Mouse (Mus musculus) neural tube, embryonic 11.5 days (tissue): ENCODE measurements at regions not wholly inside any gene's neighbourhood (a gene's known extent, or its start where the extent isn't known, plus 50 kb on each side); places are given as distances from the start of the nearest gene placed in this dataset.

ENCODE experiments used
- ATAC-seq: fragments of 200-750 bp; cut with Nextera tagmentation; 2 replicates; pipeline ENCODE4 v1.8.0; 2017; ENCODE audit warnings: moderate number of reproducible peaks, mild to moderate bottlenecking, moderate TSS enrichment, moderate library complexity; ENCODE audit not compliant: insufficient read depth, low FRiP score, low TSS enrichment
- DNase-seq: peaks from one replicate; pipeline ENCODE4 v3.0.0-alpha.2; 2015; ENCODE audit warnings: low spot score
- H3K27ac ChIP-seq: fragments of 300-500 bp; sonication (generic); 2 replicates; pipeline ENCODE4 v1.5.1; 2014; ENCODE audit warnings: low read depth, mild to moderate bottlenecking, low read length
- H3K27me3 ChIP-seq: fragments of 300-500 bp; sonication (generic); 2 replicates; pipeline ENCODE4 v1.6.1; 2014; ENCODE audit warnings: mild to moderate bottlenecking, low read length, mixed read lengths; ENCODE audit not compliant: control insufficient read depth, insufficient read depth
- H3K36me3 ChIP-seq: fragments of 300-500 bp; sonication (generic); 2 replicates; pipeline ENCODE4 v1.6.1; 2014; ENCODE audit warnings: mild to moderate bottlenecking, low read length, moderate library complexity, mixed read lengths; ENCODE audit not compliant: control insufficient read depth, insufficient read depth
- H3K4me1 ChIP-seq: fragments of 300-500 bp; sonication (generic); 2 replicates; pipeline ENCODE4 v1.6.1; 2014; ENCODE audit warnings: low read length, mixed read lengths; ENCODE audit not compliant: control insufficient read depth, insufficient read depth
- H3K4me2 ChIP-seq: fragments of 300-500 bp; sonication (generic); 2 replicates; pipeline ENCODE4 v1.6.1; 2014; ENCODE audit warnings: low read depth, mild to moderate bottlenecking, moderate library complexity
- H3K4me3 ChIP-seq: fragments of 300-500 bp; sonication (generic); 2 replicates; pipeline ENCODE4 v1.5.1; 2014; ENCODE audit warnings: low read depth, low read length
- H3K9ac ChIP-seq: fragments of 300-500 bp; sonication (generic); 2 replicates; pipeline ENCODE4 v1.6.1; 2014; ENCODE audit warnings: mild to moderate bottlenecking, low read length
- H3K9me3 ChIP-seq: fragments of 300-500 bp; sonication (generic); 2 replicates; pipeline ENCODE4 v1.6.1; 2016; ENCODE audit warnings: low read length; ENCODE audit not compliant: control insufficient read depth
- whole genome bisulfite sequencing: fragments of 180-500 bp; shearing (Covaris S2); extraction: QIAGEN DNeasy Blood & Tissue Kit; methylation state at CpG from one replicate; pipeline ENCODE4 v1.1.7; 2014; 5-methylcytosine and 5-hydroxymethylcytosine counted together

DNA sequence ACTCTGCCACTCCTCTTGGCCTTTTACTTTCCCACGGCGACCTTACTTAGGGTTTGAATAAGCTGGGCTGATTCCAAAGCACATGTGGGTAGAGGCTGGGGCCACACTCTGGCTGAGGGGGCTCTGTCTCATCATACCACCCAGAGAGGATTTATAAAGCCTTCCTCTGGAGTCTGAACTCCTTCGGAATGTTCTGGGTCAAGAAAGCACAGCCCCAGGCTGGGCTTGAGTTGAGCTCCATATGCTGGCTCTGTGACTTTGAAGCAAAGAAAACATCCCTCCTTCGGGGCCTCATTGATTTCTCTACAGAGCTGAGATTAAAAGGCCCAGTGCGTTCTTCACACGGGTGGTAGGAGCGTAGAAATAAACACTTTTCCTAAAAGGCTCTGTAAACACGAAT, 172.3 kb upstream of the Tle3 start:
- no peaks in the 10 kb centered on the region for H3K27me3 ChIP-seq
- WGBS: 32% methylated on average over 8 of the region's 8 CpGs

GRCm38 (mm10) chr9:61200295-61200955, 171.7 kb upstream of the Tle3 start:
- Histone ChIP-seq H3K9ac (no peak overlapping the region), H3K36me3 (no peaks in the 10 kb centered on the region), H3K4me1 (peaks cover 7% of the 10 kb centered on the region), H3K4me3 (no peak overlapping the region), H3K27ac (no peak overlapping the region), H3K4me2 (no peak overlapping the region), H3K27me3 (no peaks in the 10 kb centered on the region), H3K9me3 (no peaks in the 10 kb centered on the region)
- ATAC-seq: no peak
- DNase-seq: no peak
- 11% methylated on average over 5 of the region's 5 CpGs for WGBS

More for the DNA sequence above, 172.3 kb upstream of the Tle3 start:
- H3K27ac ChIP-seq: no peak overlapping the region
- no peaks in the 10 kb centered on the region for H3K36me3 ChIP-seq
- no peak for ATAC-seq
- no peak overlapping the region for H3K4me2 ChIP-seq
- H3K4me1 ChIP-seq: peaks cover 7% of the 10 kb centered on the region
- no peak overlapping the region for H3K4me3 ChIP-seq
- DNase-seq: no peak
- no peaks in the 10 kb centered on the region for H3K9me3 ChIP-seq
- H3K9ac ChIP-seq: no peak overlapping the region

DNA sequence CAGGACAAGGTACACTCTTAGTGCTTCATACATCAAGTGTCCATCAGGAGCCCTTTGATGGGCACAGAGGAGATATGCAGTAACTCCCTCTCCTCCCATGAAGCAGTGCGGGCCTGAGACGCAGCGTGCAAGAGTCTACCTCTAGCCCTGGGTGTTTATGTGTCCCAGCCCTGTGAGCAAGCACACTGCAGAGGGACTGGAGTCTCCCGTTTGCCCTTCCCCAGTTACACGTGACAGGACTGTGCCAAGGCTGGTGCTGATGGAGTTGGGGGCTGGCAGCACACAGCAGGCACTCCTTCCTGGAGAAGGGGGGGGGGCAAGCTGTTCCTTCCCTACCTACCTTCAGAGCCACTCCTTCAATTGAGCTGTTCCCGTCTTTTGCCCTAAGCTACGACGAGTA, 167.1 kb upstream of the Tle3 start:
- 79% methylated on average over 8 of the region's 8 CpGs for WGBS
- Histone ChIP-seq H3K27me3 (no peaks in the 10 kb centered on the region), H3K36me3 (no peaks in the 10 kb centered on the region), H3K4me3 (no peak overlapping the region), H3K4me1 (peaks cover 7% of the 10 kb centered on the region), H3K27ac (no peak overlapping the region), H3K4me2 (no peak overlapping the region), H3K9ac (no peak overlapping the region), H3K9me3 (no peaks in the 10 kb centered on the region)
- ATAC-seq: no peak
- no peak for DNase-seq

- ATAC-seq (no peak), DNase-seq (no peak)
- Histone ChIP-seq H3K36me3 (no peaks in the 10 kb centered on the region), H3K27me3 (no peaks in the 10 kb centered on the region), H3K9ac (no peak overlapping the region), H3K27ac (no peak overlapping the region), H3K9me3 (no peaks in the 10 kb centered on the region), H3K4me3 (no peak overlapping the region), H3K4me2 (no peak overlapping the region), H3K4me1 (no peaks in the 10 kb centered on the region)
- WGBS: 67% methylated on average over 13 of the region's 13 CpGs
Measured at GRCm38 (mm10) chr9:61206725-61207365, 165.3 kb upstream of the Tle3 start.

DNA sequence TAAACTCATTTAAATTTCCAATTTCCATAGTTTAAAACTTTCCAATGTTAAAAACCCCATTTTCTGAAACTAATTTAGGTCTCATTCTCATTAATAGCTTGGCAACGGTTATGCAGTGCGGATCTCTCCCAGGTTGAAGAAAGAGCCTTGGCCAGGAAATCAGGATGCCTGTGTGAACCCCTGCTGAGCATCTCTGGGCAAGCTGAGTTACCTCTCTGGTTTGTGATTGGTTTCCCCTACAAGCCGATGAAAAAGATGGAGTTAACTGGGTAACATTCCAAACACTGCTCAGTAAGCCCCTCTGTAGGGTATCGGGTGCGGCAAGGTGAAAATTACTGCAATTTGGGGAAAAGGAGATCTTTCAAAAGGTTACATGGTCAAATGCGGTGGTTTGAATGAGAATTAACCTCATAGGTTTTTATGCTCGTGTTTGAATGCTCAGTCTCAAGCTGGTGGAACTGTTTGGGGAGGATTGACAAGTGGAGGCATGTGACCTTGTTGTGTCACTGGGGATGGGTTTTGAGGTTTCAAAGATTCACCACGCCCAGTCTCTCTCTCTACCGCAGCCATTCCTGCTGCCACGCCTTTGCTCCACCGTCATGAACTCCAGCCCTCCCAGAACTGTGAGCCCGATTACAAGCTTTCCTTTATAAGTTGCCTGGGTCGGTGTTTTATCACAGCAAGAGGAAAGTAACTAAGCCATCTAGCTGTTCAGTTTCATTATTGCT, 164.6 kb upstream of the Tle3 start:
- Histone ChIP-seq H3K9me3 (no peaks in the 10 kb centered on the region), H3K27me3 (no peaks in the 10 kb centered on the region), H3K27ac (no peak overlapping the region), H3K4me1 (no peaks in the 10 kb centered on the region), H3K36me3 (no peaks in the 10 kb centered on the region), H3K4me2 (no peak overlapping the region), H3K4me3 (no peak overlapping the region), H3K9ac (no peak overlapping the region)
- 92% methylated on average over 13 of the region's 13 CpGs for WGBS
- DNase-seq: no peak
- ATAC-seq: no peak

DNA sequence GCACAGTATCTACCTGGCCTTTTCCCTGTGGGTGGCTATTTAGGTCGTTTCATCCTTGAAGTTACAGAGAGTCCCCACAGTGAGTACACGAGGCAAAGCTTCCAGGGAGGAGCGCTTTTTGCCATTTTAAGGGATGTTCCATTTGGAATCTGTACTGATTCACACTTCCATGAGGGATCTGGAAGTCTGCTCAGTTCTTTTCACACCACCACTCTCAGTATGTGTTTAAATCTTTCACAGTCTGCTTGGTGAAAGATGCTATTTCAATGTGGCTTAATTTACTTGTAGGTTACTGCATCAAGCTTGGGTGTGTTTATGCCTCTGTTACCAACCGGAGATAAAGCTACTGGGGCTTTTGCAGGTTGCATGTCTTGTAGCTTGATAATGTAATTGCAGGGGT, 160.5 kb upstream of the Tle3 start:
- no peaks in the 10 kb centered on the region for H3K27me3 ChIP-seq
- no peak overlapping the region for H3K4me2 ChIP-seq
- no peaks in the 10 kb centered on the region for H3K9me3 ChIP-seq
- H3K4me3 ChIP-seq: no peak overlapping the region
- 56% methylated on average over 4 of the region's 4 CpGs for WGBS
- H3K4me1 ChIP-seq: peaks cover 7% of the 10 kb centered on the region
- ATAC-seq: no peak
- no peaks in the 10 kb centered on the region for H3K36me3 ChIP-seq
- no peak overlapping the region for H3K27ac ChIP-seq
- H3K9ac ChIP-seq: no peak overlapping the region
- DNase-seq: no peak

GRCm38 (mm10) chr9:61214943-61215342, 157.2 kb upstream of the Tle3 start:
- DNase-seq (no peak), ATAC-seq (no peak)
- H3K4me1 ChIP-seq: peaks cover 7% of the 10 kb centered on the region
- no peaks in the 10 kb centered on the region for H3K36me3 ChIP-seq
- no peak overlapping the region for H3K9ac ChIP-seq
- no peak overlapping the region for H3K27ac ChIP-seq
- H3K9me3 ChIP-seq: no peaks in the 10 kb centered on the region
- no peaks in the 10 kb centered on the region for H3K27me3 ChIP-seq
- no peak overlapping the region for H3K4me3 ChIP-seq
- WGBS: 46% methylated on average over 6 of the region's 6 CpGs
- H3K4me2 ChIP-seq: no peak overlapping the region

GRCm38 (mm10) chr9:61216012-61216770, 156.0 kb upstream of the Tle3 start:
- Histone ChIP-seq H3K27ac (no peak overlapping the region), H3K4me2 (no peak overlapping the region), H3K4me3 (no peak overlapping the region), H3K9me3 (no peaks in the 10 kb centered on the region), H3K36me3 (no peaks in the 10 kb centered on the region), H3K9ac (no peak overlapping the region), H3K27me3 (no peaks in the 10 kb centered on the region), H3K4me1 (peaks cover 7% of the 10 kb centered on the region)
- ATAC-seq (peak; percentile 55; the same call in 1 of the 2 replicates), DNase-seq (no peak)
- WGBS: 67% methylated on average over 13 of the region's 13 CpGs
